Mouse (Mus musculus): ENCODE data around the gene Mrc2. TPM values are rescaled to one million over a fixed set of nuclear protein-coding genes. Genes with fewer than 3 reads are reported as not detected.

The Mrc2 gene
- polyA plus RNA-seq, 1 experiment, result 23.7 TPM

GRCm38 (mm10) chr11:105348495-105348982 lies 56.1 kb downstream of the Mrc2 start:
- TF ChIP-seq POLR2A (IDR thresholded peaks at IDR 0.05; ENCODE audit: low read depth, low read length), result no peak
- no peak for TF ChIP-seq CTCF (conservative IDR thresholded peaks at IDR 0.05; ENCODE audit: insufficient read depth, insufficient read length, low read depth, low read length)
- no peak for DNase-seq
- Histone ChIP-seq H3K4me1 (ENCODE audit: control insufficient read depth, insufficient read depth, low read length) (peaks cover 16% of the 10 kb centered on the region), H3K4me3 (ENCODE audit: insufficient read depth, low read depth, low read length) (no peak overlapping the region), H3K27me3 (replicated peaks; ENCODE audit: control insufficient read depth, insufficient read depth, low read length) (no peaks in the 10 kb centered on the region), H3K27ac (ENCODE audit: insufficient read depth, low read depth, low read length) (no peak overlapping the region), H3K36me3 (ENCODE audit: control insufficient read depth, insufficient read depth, low read length) (no peaks in the 10 kb centered on the region)
- WGBS, result 92% methylated on average over 9 of the region's 9 CpGs

GRCm38 (mm10) chr11:105349780-105350324 lies 57.4 kb downstream of the Mrc2 start:
- Histone ChIP-seq H3K27ac (ENCODE audit: insufficient read depth, low read depth, low read length) (no peak overlapping the region), H3K36me3 (ENCODE audit: control insufficient read depth, insufficient read depth, low read length) (no peaks in the 10 kb centered on the region), H3K4me3 (ENCODE audit: insufficient read depth, low read depth, low read length) (no peak overlapping the region), H3K4me1 (ENCODE audit: control insufficient read depth, insufficient read depth, low read length) (peaks cover 18% of the 10 kb centered on the region), H3K27me3 (replicated peaks; ENCODE audit: control insufficient read depth, insufficient read depth, low read length) (no peaks in the 10 kb centered on the region)
- no peak for DNase-seq
- WGBS, result 95% methylated on average over 19 of the region's 19 CpGs
- TF ChIP-seq POLR2A (IDR thresholded peaks at IDR 0.05; ENCODE audit: low read depth, low read length) (no peak), CTCF (conservative IDR thresholded peaks at IDR 0.05; ENCODE audit: insufficient read depth, insufficient read length, low read depth, low read length) (no peak)

- H3K27ac ChIP-seq (ENCODE audit: insufficient read depth, low read depth, low read length), result no peak overlapping the region
- no peaks in the 10 kb centered on the region for H3K36me3 ChIP-seq (ENCODE audit: control insufficient read depth, insufficient read depth, low read length)
- H3K4me3 ChIP-seq (ENCODE audit: insufficient read depth, low read depth, low read length), result no peak overlapping the region
- H3K27me3 ChIP-seq (replicated peaks; ENCODE audit: control insufficient read depth, insufficient read depth, low read length), result no peaks in the 10 kb centered on the region
- 96% methylated on average over 7 of the region's 7 CpGs for WGBS
- no peak for DNase-seq
- H3K4me1 ChIP-seq (ENCODE audit: control insufficient read depth, insufficient read depth, low read length), result peaks cover 18% of the 10 kb centered on the region
- no peak for TF ChIP-seq CTCF (conservative IDR thresholded peaks at IDR 0.05; ENCODE audit: insufficient read depth, insufficient read length, low read depth, low read length)
- no peak for TF ChIP-seq POLR2A (IDR thresholded peaks at IDR 0.05; ENCODE audit: low read depth, low read length)
Observed at GRCm38 (mm10) chr11:105350643-105351042, 58.2 kb downstream of the Mrc2 start.

GRCm38 (mm10) chr11:105352152-105352551 lies 59.7 kb downstream of the Mrc2 start:
- no peak for TF ChIP-seq CTCF (conservative IDR thresholded peaks at IDR 0.05; ENCODE audit: insufficient read depth, insufficient read length, low read depth, low read length)
- TF ChIP-seq POLR2A (IDR thresholded peaks at IDR 0.05; ENCODE audit: low read depth, low read length), result no peak
- no peak overlapping the region for H3K4me3 ChIP-seq (ENCODE audit: insufficient read depth, low read depth, low read length)
- H3K36me3 ChIP-seq (ENCODE audit: control insufficient read depth, insufficient read depth, low read length), result no peaks in the 10 kb centered on the region
- no peaks in the 10 kb centered on the region for H3K27me3 ChIP-seq (replicated peaks; ENCODE audit: control insufficient read depth, insufficient read depth, low read length)
- WGBS, result 50% methylated on average over 8 of the region's 8 CpGs
- H3K27ac ChIP-seq (ENCODE audit: insufficient read depth, low read depth, low read length), result no peak overlapping the region
- DNase-seq, result peak; percentile 62
- H3K4me1 ChIP-seq (ENCODE audit: control insufficient read depth, insufficient read depth, low read length), result peaks cover 18% of the 10 kb centered on the region

GRCm38 (mm10) chr11:105352954-105353890 lies 60.8 kb downstream of the Mrc2 start:
- Histone ChIP-seq H3K4me1 (ENCODE audit: control insufficient read depth, insufficient read depth, low read length) (peaks cover 18% of the 10 kb centered on the region), H3K27ac (ENCODE audit: insufficient read depth, low read depth, low read length) (peak overlapping the region; percentile 7; the same call in 1 of the 2 replicates)
- peak; percentile 95 for DNase-seq

GRCm38 (mm10) chr11:105353891-105354280 lies 61.4 kb downstream of the Mrc2 start:
- no peak for TF ChIP-seq POLR2A (IDR thresholded peaks at IDR 0.05; ENCODE audit: low read depth, low read length)
- TF ChIP-seq CTCF (conservative IDR thresholded peaks at IDR 0.05; ENCODE audit: insufficient read depth, insufficient read length, low read depth, low read length), result no peak
- Histone ChIP-seq H3K27me3 (replicated peaks; ENCODE audit: control insufficient read depth, insufficient read depth, low read length) (no peaks in the 10 kb centered on the region), H3K4me3 (ENCODE audit: insufficient read depth, low read depth, low read length) (no peak overlapping the region), H3K27ac (ENCODE audit: insufficient read depth, low read depth, low read length) (no peak overlapping the region), H3K4me1 (ENCODE audit: control insufficient read depth, insufficient read depth, low read length) (peaks cover 18% of the 10 kb centered on the region), H3K36me3 (ENCODE audit: control insufficient read depth, insufficient read depth, low read length) (no peaks in the 10 kb centered on the region)
- DNase-seq, result no peak
- WGBS, result 91% methylated on average over 4 of the region's 4 CpGs

More at GRCm38 (mm10) chr11:105352954-105353890, 60.8 kb downstream of the Mrc2 start:
- H3K4me3 ChIP-seq (ENCODE audit: insufficient read depth, low read depth, low read length), result no peak overlapping the region
- 23% methylated on average over 9 of the region's 9 CpGs for WGBS
- H3K27me3 ChIP-seq (replicated peaks; ENCODE audit: control insufficient read depth, insufficient read depth, low read length), result no peaks in the 10 kb centered on the region
- H3K36me3 ChIP-seq (ENCODE audit: control insufficient read depth, insufficient read depth, low read length), result no peaks in the 10 kb centered on the region
- no peak for TF ChIP-seq POLR2A (IDR thresholded peaks at IDR 0.05; ENCODE audit: low read depth, low read length)
- TF ChIP-seq CTCF (conservative IDR thresholded peaks at IDR 0.05; ENCODE audit: insufficient read depth, insufficient read length, low read depth, low read length), result no peak

GRCm38 (mm10) chr11:105356301-105356700 lies 63.9 kb downstream of the Mrc2 start:
- no peak for DNase-seq
- 63% methylated on average over 7 of the region's 7 CpGs for WGBS
- TF ChIP-seq CTCF (conservative IDR thresholded peaks at IDR 0.05; ENCODE audit: insufficient read depth, insufficient read length, low read depth, low read length) (no peak), POLR2A (IDR thresholded peaks at IDR 0.05; ENCODE audit: low read depth, low read length) (no peak)
- no peak overlapping the region for H3K4me3 ChIP-seq (ENCODE audit: insufficient read depth, low read depth, low read length)
- H3K4me1 ChIP-seq (ENCODE audit: control insufficient read depth, insufficient read depth, low read length), result peaks cover 18% of the 10 kb centered on the region
- no peaks in the 10 kb centered on the region for H3K36me3 ChIP-seq (ENCODE audit: control insufficient read depth, insufficient read depth, low read length)
- H3K27ac ChIP-seq (ENCODE audit: insufficient read depth, low read depth, low read length), result no peak overlapping the region
- no peaks in the 10 kb centered on the region for H3K27me3 ChIP-seq (replicated peaks; ENCODE audit: control insufficient read depth, insufficient read depth, low read length)
